Mouse (Mus musculus): ENCODE measurements around the gene Grm4.

GRCm38 (mm10) chr17:27425016-27425415, 96.2 kb downstream of the Grm4 start:
- TF ChIP-seq CTCF (IDR thresholded peaks at IDR 0.05; ENCODE audit: borderline replicate concordance, insufficient read depth, low read length) (no peak), POLR2A (IDR thresholded peaks at IDR 0.05; ENCODE audit: low read depth, low read length) (no peak)
